ENCODE assay signal across 18 mouse cellular contexts in the genomic region with DNA sequence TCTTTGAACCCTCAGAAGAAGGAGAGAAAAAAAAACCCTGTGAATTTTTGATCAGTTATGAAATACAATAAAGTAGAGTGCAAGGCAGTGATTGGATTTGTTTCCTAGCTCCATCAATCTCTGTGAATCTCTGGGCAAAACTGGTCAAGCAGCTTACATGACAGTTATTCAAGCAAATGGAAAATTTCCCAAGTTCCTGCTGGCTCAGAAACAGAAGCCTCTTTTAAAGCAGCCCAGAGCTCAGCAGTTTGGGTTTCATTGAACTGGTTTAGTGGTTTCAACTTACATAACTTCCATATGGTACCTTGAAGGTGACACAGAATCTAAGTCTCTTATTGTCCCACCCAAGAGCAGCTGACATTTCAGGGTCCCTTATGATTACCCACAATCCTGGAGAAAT.
DNase-seq lines count a peak whose midpoint lies in the region; ATAC-seq and TF ChIP-seq lines count a peak whose summit lies in the region.
"Had no signal": no experiment of that assay in that cellular context is flagged by ENCODE, and none has a peak within 500 bp of the region (broad histone marks: within the 10 kb centered on the region; RNA-seq: fewer than 3 reads in every experiment).

No protein-coding gene starts in this region.

- H3K9me3 ChIP-seq in limb, embryonic 15.5 days, result no peaks in the 10 kb centered on the region
- H3K9me3 ChIP-seq: forebrain, embryonic 12.5 days; heart, embryonic 13.5 days had no signal

- no peaks in the 10 kb centered on the region; the same call in 1 of the 2 replicates for H3K4me1 ChIP-seq in cortical plate, adult 2 months (ENCODE audit: control insufficient read depth, insufficient read depth, low read length)
- no peaks in the 10 kb centered on the region for H3K4me1 ChIP-seq in limb, embryonic 15.5 days
- H3K4me1 ChIP-seq: forebrain, embryonic 12.5 days had no signal

- no peak for TF ChIP-seq CTCF in cortical plate, adult 2 months (IDR thresholded peaks at IDR 0.05; ENCODE audit: extremely low read depth, insufficient read depth, low read length)

- H3K36me3 ChIP-seq in limb, embryonic 15.5 days, result no peaks in the 10 kb centered on the region
- H3K36me3 ChIP-seq: forebrain, embryonic 12.5 days; heart, embryonic 13.5 days had no signal

- H3K4me3 ChIP-seq in cortical plate, adult 2 months (ENCODE audit: insufficient read depth, low read length), result no peak overlapping the region
- no peak overlapping the region for H3K4me3 ChIP-seq in limb, embryonic 15.5 days
- H3K4me3 ChIP-seq: forebrain, embryonic 12.5 days; gastrocnemius, adult 2 months; heart, embryonic 13.5 days had no signal

- no peak overlapping the region for H3K4me2 ChIP-seq in limb, embryonic 15.5 days
- H3K4me2 ChIP-seq: forebrain, embryonic 12.5 days; heart, embryonic 13.5 days had no signal

- H3K9ac ChIP-seq in limb, embryonic 15.5 days, result no peak overlapping the region
- H3K9ac ChIP-seq: forebrain, embryonic 12.5 days; heart, embryonic 13.5 days had no signal

- H3K27ac ChIP-seq in cortical plate, adult 2 months (ENCODE audit: insufficient read depth, low read length), result 0 out of 2 replicates have a peak overlapping the region, but pooled peaks have one; percentile 17
- peak overlapping the region; percentile 40; the same call in 1 of the 2 replicates for H3K27ac ChIP-seq in limb, embryonic 15.5 days
- H3K27ac ChIP-seq: forebrain, embryonic 12.5 days; gastrocnemius, adult 2 months; heart, embryonic 13.5 days had no signal

- H3K27me3 ChIP-seq in limb, embryonic 15.5 days, result no peaks in the 10 kb centered on the region
- H3K27me3 ChIP-seq: CH12.LX; forebrain, embryonic 12.5 days; heart, embryonic 13.5 days had no signal

- peak; percentile 70; the same call in 1 of the 2 replicates for ATAC-seq in frontal cortex, adult (ENCODE audit: low TSS enrichment)
- no peak for ATAC-seq in limb, embryonic 15.5 days (ENCODE audit: insufficient number of reproducible peaks, low FRiP score, low TSS enrichment, low read depth)
- ATAC-seq: forebrain, embryonic 16.5 days; hindbrain, embryonic 16.5 days; inflammation-experienced regulatory T-cells, adult 6 months had no signal

- no peak for TF ChIP-seq POLR2A in cortical plate, adult 2 months (IDR thresholded peaks at IDR 0.05; ENCODE audit: extremely low read depth, insufficient read depth, low read length)

- DNase-seq in frontal cortex, adult 2 months (ENCODE audit: extremely low spot score in 1 of 2, low spot score in 1 of 2), result no peak
- DNase-seq in Muller cell, postnatal 12 days (ENCODE audit: inconsistent ontology term), result peak; percentile 33
- DNase-seq in ovary, postnatal 36 days (ENCODE audit: low spot score), result no peak
- DNase-seq: adrenal gland, adult 2 months; adrenal gland, postnatal 25 days; cerebellum, postnatal 25 days; gastrocnemius, adult 2 months; gastrocnemius, postnatal 25 days; heart, postnatal 36 days had no signal
